Mouse (Mus musculus): Measurements from ENCODE around the gene Ctdnep1.

Ctdnep1 gene

DNA sequence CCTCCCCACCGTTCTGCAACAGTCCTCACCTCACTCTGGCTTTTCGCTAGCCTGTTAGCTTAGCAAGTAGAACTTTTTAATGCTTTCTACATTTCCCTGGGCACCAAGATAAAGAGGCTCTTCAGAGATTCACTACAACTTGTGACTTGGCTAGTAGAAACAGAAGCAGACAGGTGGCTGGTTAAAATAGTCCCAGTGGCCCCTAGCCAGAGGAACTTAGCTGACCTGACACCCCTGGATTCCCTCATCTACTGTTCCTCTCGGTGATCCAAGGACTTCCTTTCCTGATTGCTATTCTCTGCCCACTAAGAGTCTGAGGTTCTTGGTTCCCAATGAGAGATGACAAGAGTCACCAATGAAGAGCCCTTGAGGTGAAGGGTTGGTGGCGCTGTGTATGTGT lies 2.4 kb downstream of the Ctdnep1 start:
- DNase-seq (ENCODE audit: low spot score), result no peak

DNA sequence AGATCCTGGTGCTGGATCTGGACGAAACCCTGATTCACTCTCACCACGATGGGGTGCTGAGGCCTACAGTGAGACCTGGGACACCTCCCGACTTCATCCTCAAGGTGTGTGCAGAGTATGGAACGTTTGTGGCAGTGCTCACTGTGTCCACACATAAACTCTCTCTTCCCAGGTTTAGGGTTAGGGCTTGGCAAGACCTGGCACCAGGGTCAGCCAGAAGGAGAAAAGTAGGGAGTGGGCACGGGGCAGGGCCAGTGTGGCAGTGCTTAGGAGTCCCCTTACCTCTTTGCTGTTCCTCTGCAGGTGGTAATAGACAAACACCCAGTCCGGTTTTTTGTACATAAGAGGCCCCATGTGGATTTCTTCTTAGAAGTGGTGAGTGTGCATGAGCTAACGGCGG lies 3.5 kb downstream of the Ctdnep1 start:
- no peak for DNase-seq (ENCODE audit: low spot score)

DNA sequence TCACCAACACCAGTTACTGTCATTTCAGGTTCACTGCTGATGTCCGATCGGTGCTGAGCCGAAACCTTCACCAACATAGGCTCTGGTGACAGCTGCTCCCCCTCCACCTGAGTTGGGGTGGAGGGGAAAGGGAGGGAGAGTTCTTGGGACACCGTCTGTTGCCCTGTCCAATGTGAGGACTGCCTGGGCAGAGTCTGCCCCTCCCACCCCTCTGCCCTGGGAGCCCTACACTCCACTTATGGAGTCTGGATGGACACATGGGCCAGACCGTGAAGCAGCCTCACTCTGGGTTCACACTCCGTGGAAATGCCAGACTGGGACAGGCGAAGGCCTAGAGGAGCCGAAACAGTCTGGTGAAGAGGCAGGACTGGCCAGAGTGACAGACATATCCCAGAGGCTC lies 9.0 kb downstream of the Ctdnep1 start:
- no peak for DNase-seq (ENCODE audit: low spot score)

DNA sequence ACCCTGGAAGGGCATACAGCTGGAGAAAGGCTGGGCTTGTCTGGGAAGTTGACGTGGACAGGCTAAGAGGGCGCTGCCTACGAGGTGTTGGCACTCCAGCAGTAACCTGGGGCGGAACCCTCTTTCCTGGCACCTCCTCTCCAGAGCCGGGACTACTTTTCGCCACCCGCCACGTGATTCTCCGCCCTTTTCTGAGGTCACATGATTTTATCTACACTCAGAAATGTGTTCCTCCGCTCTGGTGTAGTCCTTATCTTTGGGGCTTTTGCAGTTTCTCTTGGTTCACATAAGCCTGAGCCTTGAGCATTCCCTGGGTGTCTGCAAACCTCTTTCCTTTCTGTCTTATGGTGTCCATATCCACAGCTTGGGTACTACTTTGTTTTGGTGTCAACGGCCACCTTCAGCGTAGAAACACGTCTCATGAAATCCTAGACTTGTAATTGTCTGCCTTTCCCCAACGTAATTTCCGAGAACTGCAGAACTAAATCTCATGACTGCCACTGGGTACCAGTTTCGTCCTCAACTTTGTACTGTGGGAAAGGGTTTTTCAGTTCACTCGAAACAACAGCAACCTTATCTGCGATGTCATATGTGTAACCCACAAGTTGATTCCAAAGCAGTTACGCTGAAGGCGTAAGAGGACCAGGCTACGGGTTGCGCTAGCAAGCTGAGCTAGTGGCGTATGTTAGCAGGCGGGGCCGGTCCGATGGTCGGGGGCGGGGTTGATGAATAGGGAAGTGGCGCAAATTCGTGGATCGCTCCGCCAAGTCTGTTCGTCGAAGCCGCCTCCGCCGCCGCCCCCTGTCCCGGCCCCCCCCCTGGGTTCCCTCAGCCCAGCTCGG lies 10.1 kb downstream of the Ctdnep1 start, which contains the start of gene Gabarap:
TSS of gene Gabarap (plus strand) at position 294 of the 842 bp plus-strand sequence.
- peak; percentile 97 for DNase-seq (ENCODE audit: low spot score)

DNA sequence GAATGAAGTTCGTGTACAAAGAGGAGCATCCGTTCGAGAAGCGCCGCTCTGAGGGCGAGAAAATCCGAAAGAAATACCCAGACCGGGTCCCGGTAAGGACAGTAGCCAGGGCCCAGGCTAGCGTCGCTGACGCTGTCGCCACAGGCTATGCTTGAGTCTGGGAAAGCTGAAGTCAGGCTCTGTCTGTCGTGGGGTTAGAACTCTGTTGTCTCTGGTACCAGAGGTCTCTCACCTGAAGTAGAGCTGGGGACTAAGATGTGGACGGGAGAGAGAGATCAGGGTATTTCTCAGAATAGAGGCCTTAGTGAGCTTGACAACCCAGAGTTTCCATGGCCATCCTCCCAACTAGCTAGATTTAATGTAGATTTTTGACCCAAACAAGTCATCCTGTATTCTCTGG lies 10.8 kb downstream of the Ctdnep1 start:
- DNase-seq (ENCODE audit: low spot score), result no peak

DNA sequence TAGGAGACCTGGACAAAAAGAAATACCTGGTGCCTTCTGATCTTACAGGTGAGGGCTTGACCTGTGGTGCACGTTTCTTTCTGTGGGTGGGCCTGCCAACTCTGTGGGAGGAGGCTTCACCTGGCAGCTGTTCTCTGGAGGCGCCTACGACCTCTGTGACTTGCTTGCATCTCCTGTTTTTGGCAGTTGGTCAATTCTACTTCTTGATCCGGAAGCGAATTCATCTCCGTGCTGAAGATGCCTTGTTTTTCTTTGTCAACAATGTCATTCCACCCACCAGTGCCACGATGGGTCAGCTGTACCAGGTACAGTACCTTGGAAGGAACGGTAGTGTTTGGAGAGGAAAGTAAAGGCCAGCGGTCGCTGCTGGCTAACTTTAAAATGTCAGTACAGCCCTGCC lies 11.4 kb downstream of the Ctdnep1 start:
- DNase-seq (ENCODE audit: low spot score), result no peak

DNA sequence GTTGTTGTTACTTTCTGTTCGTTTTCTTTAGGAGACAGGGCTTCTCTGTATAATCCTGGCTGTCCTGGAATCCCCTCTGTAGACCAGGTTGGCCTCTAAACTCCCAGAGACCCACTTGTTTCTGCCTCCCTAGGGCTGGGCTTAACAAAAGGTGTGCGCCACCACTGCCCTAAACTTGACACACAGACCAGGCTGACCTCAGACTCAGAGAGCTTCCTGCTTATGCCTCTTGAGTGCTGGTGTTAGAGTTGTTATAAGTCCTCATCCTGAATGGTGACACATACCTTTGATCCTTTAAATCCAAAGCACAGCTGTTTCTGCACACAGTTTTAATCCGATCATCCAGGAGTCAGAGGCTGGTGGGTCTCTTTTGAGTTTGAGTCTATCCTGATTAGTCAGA lies 12.0 kb downstream of the Ctdnep1 start:
- no peak for DNase-seq (ENCODE audit: low spot score)

DNA sequence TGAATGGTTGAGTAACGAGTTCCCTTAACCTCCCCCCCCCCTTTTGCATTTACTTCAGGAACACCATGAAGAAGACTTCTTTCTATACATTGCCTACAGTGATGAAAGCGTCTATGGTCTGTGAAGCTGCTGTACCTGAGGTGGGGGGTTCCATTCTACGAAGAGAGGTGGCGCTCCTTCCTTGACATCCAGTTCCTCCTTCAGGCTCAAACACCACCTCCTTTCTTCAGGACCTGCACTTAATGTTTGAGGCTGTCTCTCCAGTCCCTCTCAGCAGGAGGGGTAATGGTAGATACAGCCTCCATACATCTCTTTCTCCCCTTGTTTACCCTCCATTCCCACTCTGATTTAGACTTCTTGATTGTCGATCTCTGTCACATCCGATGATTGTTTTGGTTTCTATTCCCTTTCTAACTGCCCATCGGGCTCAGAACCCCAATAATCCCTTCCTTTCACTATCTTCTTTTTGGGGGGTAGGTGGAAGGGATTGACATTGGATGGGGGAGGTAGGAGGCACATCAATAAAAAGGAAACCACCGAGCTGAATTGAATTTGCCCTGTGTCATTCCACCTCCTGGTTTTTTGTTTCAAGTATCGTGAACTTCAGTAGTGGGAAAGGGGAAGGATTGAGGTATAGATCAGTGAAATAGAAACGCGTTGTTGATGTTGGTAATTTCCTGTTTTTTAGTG lies 13.6 kb downstream of the Ctdnep1 start:
- no peak for DNase-seq (ENCODE audit: low spot score)

DNA sequence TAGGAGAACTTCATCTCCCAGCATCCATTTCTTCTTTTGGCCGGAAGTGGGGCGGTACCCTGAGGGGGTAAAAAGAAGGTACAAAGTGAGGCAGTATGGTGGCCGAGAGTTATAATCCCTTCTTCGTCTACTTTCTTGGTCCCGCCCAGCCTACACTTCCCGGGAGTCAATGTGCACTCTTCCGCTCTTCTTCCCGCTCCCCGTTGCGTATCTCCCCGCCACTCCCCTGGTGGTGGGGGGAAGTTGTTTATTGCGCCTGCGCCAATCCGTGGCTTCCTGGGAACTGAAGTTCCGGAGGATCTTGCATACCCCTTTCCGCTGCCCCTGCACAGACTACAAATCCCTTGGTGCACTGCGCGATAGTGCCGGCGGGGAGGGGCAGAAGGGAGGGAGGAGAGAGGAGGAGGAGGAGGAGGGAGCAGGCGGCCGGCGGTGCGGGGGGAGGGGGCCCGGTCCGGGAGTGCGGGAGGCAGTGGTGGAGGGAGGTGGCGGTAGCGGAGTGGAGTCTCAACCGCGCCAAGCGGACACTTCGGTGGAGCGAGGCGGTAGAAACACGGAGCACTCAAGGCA lies 14.5 kb downstream of the Ctdnep1 start, which contains the start of gene Phf23:
TSS of gene Phf23 (plus strand) at position 387 of the 570 bp plus-strand sequence.
- DNase-seq (ENCODE audit: low spot score), result peak; percentile 98

DNA sequence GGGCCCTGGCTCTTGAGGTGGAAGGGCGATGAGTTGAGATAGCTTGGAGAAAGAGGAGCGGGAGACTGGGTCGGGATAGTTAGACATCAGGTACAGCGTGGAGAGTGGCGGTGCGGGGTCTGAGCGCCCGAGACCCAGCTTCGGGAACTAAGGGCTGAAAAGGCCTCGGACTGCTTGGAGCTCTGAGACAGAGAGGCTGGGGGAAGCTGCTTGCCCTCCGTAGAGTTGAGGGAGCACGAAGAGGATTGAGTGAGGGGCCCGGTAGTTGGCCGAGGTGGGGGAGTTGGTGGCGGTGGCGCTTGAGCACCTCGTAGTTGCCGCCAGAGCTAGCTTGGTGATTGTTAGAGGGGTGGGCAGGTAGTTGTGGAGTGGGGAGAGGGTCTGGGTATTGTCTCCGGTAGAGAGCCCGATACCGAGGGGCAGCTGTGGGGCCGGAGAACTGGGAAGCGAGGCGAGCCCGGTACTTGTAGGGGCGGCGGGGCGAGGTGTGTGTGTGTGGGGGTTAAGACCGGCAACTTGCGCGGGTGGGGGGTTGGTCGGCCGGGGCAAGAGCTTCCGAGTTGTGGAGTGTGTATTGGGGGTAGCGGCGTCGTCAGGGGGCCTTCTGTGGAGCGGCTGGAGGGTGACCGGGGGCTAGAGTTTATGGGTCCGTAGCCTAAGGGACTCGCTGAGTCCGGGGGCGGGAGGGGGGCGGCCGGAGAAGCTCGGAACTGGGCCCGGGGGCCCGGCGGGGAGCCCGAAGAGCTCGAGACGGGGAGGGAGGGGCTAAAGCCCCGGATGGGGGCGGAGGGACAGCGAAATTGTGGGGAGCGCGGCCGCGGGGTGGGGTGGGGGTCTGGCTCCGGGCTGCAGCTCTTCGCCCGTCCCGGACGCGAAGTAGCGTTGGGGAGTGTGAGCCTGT lies 15.5 kb downstream of the Ctdnep1 start:
- no peak for DNase-seq (ENCODE audit: low spot score)

DNA sequence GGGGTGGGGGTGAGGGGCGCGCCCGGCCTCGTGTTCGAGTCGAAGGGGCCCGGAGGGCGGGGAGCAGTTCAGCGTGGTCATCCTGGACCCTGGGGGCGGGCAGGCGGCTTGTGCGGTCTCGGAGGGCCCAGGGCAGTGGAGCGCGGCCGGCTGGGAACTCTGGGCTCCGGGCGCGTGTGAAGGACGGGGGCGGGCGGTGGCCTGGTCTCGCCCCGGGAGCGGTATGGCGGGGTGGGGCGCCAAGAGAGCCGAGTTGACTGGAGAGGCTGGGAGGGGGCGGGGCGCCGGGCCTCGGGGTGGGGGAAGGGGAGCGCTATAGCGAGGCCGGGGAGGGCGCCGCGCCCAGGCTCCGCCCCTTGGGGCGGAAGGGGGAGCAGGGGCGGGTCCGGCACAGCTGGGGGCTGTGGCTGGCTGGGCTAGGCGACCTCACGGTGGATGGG lies 16.1 kb downstream of the Ctdnep1 start:
- DNase-seq (ENCODE audit: low spot score), result peak; percentile 84

DNA sequence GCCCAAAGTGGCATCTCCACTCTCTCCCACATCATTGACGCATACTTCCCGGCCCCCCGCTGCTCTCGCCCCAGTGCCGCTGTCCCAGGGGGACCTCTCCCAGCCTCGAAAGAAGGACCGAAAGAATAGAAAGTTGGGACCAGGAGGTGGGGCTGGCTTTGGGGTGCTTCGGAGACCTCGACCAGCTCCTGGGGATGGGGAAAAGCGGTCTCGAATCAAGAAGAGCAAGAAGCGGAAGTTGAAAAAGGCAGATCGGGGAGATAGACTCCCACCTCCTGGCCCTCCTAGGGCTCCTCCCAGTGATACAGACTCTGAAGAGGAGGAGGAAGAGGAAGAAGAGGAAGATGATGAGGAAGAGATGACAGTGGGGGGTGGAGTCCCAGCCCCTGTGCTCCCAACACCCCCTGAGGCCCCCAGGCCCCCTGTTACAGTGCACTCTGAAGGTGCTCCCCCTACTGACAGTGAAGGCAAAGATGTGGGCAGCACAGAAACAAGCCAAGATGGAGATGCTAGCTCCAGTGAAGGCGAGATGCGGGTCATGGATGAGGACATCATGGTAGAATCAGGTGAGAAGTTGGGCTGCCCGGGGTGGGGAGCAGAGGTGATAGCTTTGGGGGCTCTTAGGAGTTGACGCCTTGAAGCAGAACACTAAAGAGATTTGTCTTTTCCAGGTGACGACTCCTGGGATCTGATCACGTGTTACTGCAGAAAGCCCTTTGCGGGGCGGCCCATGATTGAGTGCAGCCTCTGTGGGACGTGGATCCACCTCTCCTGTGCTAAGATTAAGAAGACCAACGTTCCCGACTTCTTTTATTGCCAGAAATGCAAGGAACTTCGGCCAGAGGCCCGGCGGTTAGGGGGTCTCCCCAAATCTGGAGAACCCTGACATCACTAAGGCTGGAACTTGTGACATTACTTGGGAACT lies 17.9 kb downstream of the Ctdnep1 start:
- DNase-seq (ENCODE audit: low spot score), result no peak

DNA sequence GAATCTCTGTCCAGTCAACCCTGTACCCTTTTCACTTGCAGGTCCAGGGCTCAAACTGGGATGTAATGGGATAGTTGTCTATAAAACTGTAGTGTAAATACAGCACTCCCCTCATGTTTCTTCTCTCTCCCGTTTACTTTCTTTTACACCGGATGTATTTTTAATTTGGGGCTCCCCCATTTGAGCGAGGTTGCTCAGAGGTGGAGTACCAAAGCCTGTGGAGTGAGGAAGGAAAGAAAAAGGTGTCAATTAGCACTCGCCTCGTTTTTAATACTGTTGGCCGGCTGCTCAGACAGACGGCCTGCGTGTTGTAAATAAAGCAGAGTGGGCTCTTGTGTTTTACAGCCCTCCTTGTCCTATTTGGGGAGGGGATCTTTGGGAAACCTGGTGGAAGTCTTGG lies 18.7 kb downstream of the Ctdnep1 start:
- no peak for DNase-seq (ENCODE audit: low spot score)

DNA sequence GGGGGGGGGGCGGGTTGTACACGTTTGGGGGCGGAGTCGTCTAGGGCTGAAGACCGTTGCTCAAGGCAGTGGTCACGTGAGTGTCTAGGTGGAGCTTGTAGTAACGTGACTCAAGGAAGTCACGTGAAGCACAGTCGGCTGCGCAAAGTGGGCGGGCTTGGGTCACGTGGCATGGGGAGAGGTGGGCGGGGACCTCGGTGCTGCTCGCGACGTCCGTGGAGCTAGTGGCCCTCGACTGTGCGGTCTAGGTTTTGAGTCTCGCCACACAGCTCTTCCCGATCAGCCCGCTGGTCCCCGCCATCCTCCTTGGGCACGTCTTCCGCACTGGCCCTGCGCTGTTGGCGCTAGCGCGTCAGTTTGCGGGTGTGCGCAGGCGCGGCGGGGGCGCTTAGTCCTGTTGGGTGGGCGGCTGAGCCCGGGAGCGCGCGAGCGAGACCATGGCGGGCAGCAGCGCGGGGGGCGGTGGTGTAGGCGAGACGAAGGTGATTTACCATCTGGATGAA lies 19.5 kb downstream of the Ctdnep1 start, which contains the start of gene Dvl2:
TSS of gene Dvl2 (plus strand) at position 200 of the 503 bp plus-strand sequence.
- DNase-seq (ENCODE audit: low spot score), result peak; percentile 89

DNA sequence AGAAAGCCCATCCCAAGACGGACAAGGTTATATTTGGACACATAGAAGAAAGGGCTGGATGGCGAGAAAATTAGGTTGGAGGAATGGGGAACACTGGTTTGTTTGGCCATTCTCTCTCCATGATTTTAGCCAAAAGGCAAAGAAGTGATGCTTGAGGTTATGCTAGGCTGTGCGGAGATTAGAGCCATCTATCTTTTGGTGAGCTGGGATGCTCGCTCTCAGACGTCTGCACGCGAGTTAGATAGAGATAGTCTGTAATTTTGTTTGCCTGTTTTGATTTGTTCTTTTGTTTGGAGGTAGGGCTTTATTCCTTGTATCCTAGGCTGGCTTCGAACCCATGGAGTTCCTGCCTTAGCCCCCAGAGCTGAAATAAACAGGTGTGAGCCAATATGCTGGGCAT lies 20.2 kb downstream of the Ctdnep1 start:
- DNase-seq (ENCODE audit: low spot score), result no peak

DNA sequence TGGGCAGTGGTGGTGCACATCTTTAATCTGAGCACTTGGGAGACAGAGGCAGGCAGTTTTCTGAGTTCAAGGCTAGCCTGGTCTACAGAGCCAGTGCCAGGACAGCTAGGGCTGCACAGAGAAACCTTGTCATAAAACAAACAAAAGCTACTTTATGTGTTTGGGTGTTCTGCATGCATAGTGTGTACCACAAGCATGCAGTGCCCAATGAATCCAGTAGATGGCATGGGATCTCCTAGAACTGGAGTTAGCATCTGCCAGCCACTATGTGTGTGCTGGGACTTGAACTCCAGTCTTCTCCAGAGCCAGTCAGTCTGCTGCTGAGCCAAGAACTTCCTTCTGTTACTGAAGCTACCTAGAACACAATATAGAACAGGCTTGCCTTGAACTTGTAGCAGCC lies 20.9 kb downstream of the Ctdnep1 start:
- DNase-seq (ENCODE audit: low spot score), result no peak

DNA sequence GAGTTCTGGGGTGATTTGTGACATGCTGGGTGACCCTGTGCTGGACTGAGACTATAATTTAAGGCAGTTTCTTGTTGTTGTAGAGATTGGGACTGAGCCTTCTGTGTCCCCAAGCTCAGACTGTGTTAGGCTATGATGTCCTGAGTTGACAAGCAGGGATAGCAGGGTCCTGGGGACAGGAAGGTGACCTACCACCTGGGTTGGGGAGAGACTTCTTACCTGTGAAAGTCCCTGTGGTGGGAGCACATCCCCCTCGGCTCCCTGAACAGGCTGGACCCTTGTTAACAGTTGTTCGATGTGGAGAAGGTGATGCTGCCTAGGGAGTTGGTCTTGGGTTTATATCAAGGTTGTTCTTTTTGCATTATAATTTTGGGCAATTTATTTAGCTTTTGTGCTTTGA lies 21.5 kb downstream of the Ctdnep1 start:
- DNase-seq (ENCODE audit: low spot score), result no peak

DNA sequence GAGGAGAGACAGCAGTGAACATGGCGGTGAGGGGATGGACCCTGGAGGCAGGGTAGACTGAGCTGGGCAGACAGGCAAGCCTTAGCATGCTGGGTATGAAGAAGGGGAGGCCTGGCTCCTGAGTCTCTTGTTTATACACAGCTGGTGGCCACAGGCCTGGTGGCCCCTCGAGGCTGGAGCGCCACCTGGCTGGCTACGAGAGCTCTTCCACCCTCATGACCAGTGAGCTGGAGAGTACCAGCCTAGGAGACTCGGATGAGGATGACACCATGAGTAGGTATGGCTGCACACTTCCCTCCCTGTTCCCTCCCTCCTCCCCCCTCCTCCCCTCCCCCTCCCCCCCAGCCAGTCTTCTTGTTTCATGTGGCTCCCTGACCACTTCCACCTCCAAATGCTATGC lies 24.6 kb downstream of the Ctdnep1 start:
- DNase-seq (ENCODE audit: low spot score), result no peak

DNA sequence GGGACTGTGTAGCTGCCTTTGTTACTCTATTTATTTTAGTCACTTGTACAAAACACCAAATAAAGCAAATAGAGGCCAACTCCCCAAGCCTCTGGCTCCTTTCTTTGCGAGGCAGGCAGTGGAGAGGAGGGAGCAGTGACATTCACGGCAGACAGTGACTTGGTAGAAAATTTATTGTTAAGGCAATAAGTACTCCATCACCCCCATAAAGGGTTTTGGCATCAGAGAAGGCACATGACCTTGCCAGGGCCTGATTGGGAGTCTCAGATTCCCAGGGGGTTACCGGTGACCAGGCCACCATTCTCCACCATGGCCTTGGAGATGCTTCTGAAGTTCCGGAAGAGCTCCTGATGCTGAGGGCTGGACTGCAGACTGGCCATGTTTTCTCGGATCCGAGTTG lies 29.1 kb downstream of the Ctdnep1 start:
- no peak for DNase-seq (ENCODE audit: low spot score)

DNA sequence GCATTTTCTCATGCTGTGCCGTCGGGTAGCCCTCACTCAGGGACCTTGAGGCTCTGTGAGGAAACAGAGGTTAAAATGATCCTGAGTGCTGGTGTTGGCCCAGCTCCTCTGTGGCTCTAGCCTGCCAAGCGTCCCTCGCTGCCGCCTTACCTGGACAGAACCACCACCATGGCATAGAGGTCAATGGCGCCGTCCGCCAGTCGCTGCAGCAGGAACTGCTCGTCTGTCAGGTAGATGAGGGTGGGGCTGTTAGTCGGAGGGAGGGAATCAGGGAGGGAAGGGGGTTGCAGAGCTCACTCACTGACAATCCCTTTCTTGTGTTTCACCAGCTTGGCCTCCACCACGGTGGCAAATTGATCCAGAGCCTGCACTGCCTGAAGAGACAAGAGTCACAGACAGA lies 29.6 kb downstream of the Ctdnep1 start:
- DNase-seq (ENCODE audit: low spot score), result no peak

DNA sequence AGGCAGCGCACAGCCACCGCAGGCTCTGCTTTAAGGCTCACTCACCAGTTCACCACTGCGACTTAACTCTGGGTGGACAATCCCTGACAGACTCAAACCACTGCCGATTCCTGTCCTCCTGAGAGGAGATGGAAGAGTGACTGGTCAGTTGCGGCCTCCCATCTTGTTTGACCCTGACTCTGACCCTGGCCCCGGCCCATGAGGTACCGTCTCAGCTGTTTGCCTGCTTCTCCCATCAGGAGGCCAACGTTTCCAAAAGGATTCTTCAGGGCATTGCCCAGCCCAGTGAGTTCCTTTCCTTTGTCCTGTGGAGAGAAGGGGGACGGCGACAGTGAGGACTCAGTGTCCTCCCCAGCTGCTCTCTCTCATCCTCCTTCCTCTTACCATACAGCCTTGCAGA lies 30.0 kb downstream of the Ctdnep1 start:
- no peak for DNase-seq (ENCODE audit: low spot score)
